Mouse (Mus musculus): ENCODE results near the gene Ndufa4l2.

- no peak for TF ChIP-seq POLR2A (IDR thresholded peaks at IDR 0.05; ENCODE audit: extremely low read depth, insufficient read depth, low read length)
- no peak for TF ChIP-seq CTCF (IDR thresholded peaks at IDR 0.05; ENCODE audit: low read depth, low read length)
Measured at GRCm38 (mm10) chr10:127496156-127496555, 18.6 kb upstream of the Ndufa4l2 start.

Data from liver, adult 2 months (tissue).